Mouse (Mus musculus): ENCODE measurements around the gene Smpdl3b.

The Smpdl3b gene

DNA sequence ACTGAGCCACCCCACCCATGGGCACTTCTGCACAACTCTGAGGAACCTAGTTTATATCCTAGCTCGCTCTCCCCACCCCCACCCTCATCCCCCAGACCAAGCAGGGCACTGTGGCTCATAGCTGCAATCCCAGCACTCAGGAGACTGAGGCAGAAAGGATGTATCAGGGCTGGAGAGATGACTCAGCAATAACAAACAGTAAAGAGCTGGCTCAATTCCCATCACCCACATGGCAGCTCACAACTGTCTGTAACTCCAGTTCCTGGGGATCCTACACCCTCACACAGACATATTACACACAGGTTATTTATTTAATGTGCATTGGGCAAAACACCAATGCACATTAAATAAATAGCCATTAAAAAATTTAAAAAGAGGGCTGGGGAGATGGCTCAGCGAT lies 21.7 kb downstream of the Smpdl3b start:
- no peak for DNase-seq (ENCODE audit: inconsistent age in 2 of 2, low spot score in 1 of 2)

DNA sequence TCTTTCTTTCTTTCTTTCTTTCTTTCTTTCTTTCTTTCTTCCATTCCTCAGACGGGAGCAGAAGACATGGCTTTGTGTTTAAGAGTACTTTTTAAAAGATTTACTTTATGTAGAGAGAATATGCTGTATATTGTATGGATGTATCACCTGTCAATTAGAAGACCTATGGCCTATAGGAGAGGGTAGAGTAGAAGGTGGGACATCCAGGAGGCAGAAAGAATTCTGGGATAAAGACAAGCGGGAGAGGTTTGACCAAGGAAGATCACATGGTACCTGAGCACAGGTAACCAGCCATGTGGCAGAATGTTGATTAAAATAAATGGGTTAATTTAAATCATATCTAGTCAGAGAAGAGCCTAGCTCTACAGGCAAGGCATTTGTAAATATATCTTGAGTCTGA lies 22.3 kb downstream of the Smpdl3b start:
- no peak for DNase-seq (ENCODE audit: inconsistent age in 2 of 2, low spot score in 1 of 2)

DNA sequence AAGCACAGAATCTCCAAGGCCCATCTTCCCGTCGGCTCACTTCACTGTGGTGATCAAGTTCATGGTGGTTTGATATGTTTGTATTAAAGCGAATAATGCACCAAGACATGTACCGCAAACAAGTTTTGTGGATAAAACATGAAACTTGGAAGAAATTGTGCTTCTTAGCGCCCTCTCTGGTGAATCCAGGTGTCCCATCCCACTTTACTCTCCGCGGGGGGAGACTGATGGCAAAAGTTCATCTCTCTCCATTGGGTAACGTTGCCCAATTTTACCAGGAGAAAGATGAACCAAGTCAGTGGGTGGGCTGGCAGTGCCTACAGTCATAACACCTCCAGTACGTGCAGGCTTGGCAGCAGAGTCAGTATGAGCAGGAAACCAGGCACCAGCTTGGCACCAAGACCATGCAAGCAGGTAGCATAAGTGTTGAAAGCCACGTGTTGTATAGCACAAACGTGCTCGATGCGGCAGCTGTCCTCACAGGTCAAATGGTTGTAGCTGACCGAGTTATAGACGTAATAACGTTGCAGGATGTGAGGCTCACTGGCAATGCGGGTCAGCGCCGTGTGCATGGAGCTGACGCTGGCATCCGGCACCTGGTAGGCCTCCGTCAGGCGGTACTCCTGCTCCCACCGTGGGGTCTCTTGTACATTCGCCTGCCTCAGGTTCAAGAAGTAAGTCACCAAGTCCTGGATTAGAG lies 23.8 kb downstream of the Smpdl3b start:
- DNase-seq (ENCODE audit: inconsistent age in 2 of 2, low spot score in 1 of 2), result no peak

DNA sequence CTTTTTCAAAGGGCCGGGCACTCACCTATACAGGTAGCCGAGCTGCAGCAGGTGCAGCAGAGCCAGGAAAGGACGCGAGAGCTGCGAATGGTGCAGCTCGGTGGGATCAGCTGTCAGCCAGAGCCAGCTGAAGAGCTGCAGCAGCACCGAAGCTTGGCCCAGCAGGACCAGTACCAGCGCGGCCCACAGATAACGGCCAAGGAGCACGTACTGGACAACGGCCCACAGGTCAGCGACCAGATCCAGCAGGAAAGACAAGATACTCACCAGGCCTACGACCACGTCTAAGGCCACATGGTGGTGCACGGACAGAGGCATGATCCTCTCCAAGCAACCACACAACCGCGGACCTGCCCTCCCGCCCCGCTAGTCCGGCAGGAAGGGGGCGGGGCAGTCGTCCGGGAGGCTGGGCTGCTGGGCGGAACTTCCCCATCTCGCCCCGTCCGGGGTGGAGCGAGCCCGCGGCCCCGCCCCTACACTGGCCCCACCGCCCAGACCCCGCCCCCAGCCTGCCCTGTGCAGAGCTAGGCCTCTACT lies 24.8 kb downstream of the Smpdl3b start, which contains the start of gene Xkr8:
Gene Xkr8 (minus strand): TSS at position 399 of the 537 bp plus-strand sequence.
- peak; percentile 94 to 97 for DNase-seq (ENCODE audit: inconsistent age in 2 of 2, low spot score in 1 of 2)

DNA sequence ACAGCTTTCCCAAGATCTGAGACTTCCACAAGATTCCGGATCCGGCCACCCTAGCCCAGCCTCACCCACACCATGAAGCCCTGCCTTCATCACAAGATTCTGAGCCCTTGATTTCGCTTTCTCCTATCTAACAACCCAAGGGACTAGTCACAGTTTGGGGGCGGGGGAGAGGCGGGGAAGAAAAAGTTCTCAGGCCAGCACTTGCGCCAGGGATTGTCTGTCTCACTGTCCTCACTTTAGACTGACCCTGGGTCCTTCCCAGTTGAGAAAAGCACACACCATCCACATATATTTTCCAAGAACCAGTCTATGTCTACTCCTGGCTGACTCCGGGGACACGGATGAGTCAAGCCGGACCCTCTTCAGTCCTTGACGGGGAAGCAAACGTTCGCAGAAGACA lies 25.4 kb downstream of the Smpdl3b start:
- DNase-seq (ENCODE audit: inconsistent age in 2 of 2, low spot score in 1 of 2), result peak in 1 of 2 experiments; percentile 40

DNA sequence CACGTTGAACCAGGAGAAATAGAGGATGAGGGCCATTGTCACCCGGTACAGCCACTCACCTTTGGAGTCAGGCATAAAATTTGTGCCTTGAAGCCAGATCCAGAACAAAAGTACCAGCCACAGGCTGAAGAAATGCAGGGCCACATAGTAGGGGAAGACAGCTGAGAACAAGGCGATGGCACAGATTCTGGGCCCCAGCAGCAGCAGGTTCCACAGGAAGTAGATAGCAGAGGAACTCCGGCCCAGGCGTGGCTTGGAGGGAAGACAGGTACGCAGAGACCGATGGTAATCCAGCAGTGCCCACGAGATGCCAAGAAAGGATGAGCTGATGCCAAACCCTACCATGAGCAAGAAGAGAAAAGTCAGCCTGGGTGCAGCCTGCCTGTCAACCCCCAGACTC lies 28.8 kb downstream of the Smpdl3b start:
- DNase-seq (ENCODE audit: inconsistent age in 2 of 2, low spot score in 1 of 2), result peak in 1 of 2 experiments; percentile 17

DNA sequence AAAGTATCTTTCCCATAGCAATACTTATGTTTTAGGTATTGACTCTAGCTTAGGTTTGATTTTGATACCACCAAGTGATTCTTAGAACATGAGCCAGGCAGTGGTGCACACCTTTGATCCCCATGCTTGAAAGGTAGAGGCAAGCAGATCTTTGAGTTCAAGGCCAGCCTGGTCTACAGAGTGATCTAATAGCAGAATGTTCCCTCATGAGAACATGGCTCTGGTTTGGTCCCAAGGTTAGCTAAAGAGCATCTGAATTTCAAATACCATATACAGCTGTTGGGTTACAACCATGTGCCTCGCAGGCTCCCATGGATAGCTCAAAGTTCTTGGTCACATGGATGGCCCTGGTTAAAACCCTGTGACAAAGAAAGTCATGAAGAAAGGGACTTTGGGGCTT lies 38.8 kb downstream of the Smpdl3b start:
- no peak for DNase-seq (ENCODE audit: inconsistent age in 2 of 2, low spot score in 1 of 2)

DNA sequence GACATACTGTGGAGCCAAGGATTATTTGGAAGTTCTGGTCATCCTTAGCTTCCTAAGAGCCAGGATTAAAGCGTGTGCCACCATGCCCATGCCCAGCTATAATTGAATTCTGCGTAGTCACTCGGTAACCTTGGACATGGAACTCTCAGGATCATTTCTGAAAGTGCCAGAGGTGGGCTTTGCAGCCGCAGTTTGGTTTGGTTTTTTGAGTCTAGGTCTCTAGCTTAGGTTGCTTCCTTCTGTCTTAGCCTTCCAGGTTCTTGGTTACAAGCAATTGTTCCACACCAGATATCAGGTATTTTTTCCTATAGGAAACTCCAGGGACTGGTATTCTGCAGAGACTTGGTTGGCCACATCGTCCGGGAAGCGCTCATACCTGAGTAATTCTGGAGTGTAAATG lies 43.9 kb downstream of the Smpdl3b start:
- no peak for DNase-seq (ENCODE audit: inconsistent age in 2 of 2, low spot score in 1 of 2)

DNA sequence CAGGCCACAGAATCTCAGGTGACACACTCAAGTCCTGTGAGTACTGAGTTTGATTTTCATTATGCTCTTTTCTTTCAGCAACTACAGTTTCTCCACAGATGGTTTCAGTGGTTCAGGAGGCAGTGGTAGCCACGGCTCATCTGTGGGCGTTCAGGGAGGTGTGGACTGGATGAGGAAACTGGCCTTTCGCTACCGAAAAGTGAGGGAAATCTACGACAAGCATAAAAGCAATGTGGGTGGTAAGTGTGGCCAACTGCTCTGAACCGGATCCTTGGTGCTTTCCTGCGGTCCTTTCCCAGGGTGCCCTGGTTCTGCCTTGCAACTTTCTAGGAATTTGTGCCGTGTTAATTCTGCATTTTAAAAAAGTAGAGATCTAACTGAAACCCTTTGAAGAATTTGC lies 50.2 kb downstream of the Smpdl3b start:
- no peak for DNase-seq (ENCODE audit: inconsistent age in 2 of 2, low spot score in 1 of 2)

DNA sequence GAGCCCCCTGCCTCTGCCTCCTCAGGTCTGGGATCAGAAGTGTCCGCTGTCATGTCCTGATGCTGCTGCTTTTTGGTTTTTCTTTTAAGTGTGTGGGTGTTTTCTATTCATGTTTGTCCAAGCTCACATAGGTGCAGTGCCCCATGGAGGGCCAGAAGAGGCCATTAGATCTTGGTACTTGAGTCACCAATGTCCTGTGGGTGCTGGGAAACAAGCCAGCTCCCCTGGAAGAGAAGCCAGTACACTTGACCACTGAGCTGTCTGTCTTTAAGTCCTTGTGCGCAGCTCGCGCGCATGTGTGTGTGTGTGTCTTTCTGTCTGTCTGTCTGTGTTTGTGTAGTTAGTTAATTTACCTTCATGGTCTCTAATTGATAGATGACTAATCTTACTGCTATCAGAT lies 55.0 kb downstream of the Smpdl3b start:
- DNase-seq (ENCODE audit: inconsistent age in 2 of 2, low spot score in 1 of 2), result no peak

DNA sequence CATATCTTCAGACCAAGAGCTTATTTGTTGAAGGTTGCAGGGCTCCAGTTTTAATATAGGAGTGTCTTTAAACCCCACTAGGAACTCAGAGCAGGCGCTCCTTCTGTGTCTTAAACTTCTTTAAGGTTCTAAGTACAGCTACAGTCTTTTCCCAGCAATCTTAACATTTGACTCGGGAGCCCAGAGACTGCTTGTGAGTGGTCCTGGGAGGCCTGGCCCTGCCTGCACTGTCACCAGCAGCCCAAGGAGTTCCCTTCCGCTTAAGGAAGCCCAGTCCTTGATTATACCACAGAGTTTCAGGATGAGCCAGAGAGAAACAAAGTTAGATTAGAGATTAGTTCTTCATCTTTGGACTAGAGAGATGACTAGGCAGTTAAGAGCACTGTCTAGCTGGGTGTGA lies 63.7 kb downstream of the Smpdl3b start:
- no peak for DNase-seq (ENCODE audit: inconsistent age in 2 of 2, low spot score in 1 of 2)

DNA sequence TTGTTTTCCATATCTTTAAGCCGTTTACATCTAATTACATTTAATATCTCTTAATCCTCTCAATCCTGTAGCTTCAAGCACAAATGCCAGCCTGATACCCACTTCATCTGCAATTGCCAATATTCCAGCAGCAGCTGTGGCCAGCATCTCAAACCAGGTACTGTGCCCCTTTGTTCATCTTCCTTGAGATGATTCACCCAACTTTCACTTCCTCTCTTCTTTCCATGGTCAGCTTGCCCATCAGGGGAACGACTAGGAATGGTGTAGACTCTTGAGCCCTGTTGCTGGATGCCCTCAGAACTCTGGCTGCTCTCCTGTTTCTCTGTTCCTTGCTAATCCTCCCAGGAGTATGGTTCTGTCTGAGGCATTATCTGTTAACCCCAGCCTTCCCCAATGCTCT lies 67.4 kb downstream of the Smpdl3b start:
- no peak for DNase-seq (ENCODE audit: inconsistent age in 2 of 2, low spot score in 1 of 2)

All from adrenal gland, adult (tissue).